Mouse (Mus musculus): ENCODE data around the gene Dtx3.

DNA sequence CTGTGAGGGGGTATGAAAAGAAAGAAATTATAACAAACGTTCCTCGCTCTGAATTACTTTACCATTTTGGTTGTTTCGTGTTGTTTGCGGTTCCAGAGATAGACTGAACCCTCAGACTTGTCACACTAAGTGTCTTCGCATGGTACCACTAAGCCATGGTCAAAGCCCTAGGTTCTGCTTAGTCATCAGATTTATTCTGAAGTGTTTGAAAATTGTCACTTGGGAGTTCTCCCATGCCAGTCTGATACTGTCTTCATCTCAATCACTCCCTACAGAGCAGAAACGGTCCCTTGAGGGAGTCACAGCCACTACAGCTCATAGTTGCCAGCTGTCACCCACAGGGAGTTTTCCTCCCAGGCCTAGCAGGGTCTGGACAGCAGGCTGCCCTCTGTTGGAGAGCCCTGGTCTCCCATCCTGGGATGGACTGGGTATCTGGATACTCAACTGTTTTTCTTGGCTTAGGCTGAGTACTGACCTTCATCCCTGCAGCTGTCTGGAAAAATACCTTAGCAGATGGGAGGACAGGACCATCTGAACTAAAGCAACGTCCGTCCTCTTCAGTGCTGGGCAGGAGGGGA is 30.9 kb upstream of the Dtx3 start:
- no peak for TF ChIP-seq CTCF (IDR thresholded peaks at IDR 0.05; ENCODE audit: extremely low read depth, insufficient read depth, insufficient read length, insufficient replicate concordance)
- TF ChIP-seq POLR2A (IDR thresholded peaks at IDR 0.05; ENCODE audit: low read depth, low read length), result no peak

Measured in spleen, adult 2 months (tissue).